Mouse (Mus musculus) testis, adult 2 months (tissue): Measurements from ENCODE around the gene Proser3.

Experiments
- CTCF ChIP-seq: fragments of 200-500 bp; IDR thresholded peaks from 2 replicates; pipeline ENCODE4 v1.5.1; 2012; ENCODE audit warnings: low read depth, mild to moderate bottlenecking, inconsistent platforms, low read length, moderate library complexity; ENCODE audit not compliant: control insufficient read depth, insufficient read depth, insufficient replicate concordance
- POLR2A ChIP-seq: fragments of 200-500 bp; IDR thresholded peaks from 2 replicates; pipeline ENCODE4 v1.6.1; 2012; ENCODE audit warnings: low read depth, mild to moderate bottlenecking, inconsistent platforms, low read length, moderate library complexity; ENCODE audit not compliant: control insufficient read depth

- TF ChIP-seq CTCF (no peak), POLR2A (no peak)
These were observed 13.9 kb upstream of the Proser3 start for GRCm38 (mm10) chr7:30566033-30566432.
